Mouse (Mus musculus) forelimb bud, embryonic 11.5 days (tissue): ENCODE data around the gene Lat.

Experiments used
- DNase-seq: peaks from one replicate; pipeline ENCODE4 v3.0.0-alpha.2; 2012; ENCODE audit warnings: low read depth, low spot score

The Lat gene

GRCm38 (mm10) chr7:126367636-126368035, 1.7 kb downstream of the Lat start:
- DNase-seq = no peak

- DNase-seq = no peak
Observed at GRCm38 (mm10) chr7:126363038-126363437, 6.3 kb downstream of the Lat start.

- DNase-seq = no peak
Observed at GRCm38 (mm10) chr7:126359049-126359448, 10.3 kb downstream of the Lat start.

DNA sequence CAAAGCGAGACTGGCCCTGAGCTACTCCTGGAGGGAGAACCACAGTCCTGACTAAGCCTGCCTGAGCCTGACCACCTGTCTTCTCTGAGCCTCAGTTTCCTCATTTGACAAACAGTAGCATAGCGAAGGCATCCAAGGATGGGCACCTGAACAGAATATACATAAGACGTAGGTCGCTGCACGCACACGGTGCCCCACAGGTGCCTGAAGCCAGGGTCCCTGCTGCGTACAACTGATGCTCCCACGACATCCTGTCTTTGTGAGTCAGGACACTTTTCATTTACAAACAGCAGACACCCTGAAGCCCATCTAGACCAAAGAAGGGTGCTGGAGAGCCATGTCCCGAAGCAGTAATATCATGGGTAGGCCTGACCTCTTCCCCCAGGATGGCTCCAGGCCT, 11.0 kb downstream of the Lat start:
- no peak for DNase-seq

DNA sequence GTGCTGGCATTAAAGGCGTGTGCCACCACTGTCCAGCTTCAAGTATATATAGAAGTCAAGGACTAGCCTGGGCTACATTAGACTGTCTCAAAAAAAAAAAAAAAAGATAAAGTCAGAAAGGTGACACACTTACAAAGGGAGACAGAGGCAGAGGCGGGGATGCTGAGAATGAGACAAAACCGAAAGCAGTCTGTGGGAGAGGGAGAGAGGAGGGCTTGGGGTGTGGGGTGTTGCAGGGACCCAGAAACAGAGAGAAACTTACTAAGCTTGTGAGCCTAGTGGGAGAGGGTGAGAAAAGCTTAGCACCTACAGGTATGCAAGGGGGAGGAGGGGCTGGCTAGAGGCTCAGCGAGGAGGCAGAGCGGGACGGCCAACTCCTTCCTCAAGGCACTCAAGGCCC, 11.5 kb downstream of the Lat start:
- no peak for DNase-seq

- DNase-seq = no peak
Observed at GRCm38 (mm10) chr7:126356793-126357591, 12.4 kb downstream of the Lat start.

DNA sequence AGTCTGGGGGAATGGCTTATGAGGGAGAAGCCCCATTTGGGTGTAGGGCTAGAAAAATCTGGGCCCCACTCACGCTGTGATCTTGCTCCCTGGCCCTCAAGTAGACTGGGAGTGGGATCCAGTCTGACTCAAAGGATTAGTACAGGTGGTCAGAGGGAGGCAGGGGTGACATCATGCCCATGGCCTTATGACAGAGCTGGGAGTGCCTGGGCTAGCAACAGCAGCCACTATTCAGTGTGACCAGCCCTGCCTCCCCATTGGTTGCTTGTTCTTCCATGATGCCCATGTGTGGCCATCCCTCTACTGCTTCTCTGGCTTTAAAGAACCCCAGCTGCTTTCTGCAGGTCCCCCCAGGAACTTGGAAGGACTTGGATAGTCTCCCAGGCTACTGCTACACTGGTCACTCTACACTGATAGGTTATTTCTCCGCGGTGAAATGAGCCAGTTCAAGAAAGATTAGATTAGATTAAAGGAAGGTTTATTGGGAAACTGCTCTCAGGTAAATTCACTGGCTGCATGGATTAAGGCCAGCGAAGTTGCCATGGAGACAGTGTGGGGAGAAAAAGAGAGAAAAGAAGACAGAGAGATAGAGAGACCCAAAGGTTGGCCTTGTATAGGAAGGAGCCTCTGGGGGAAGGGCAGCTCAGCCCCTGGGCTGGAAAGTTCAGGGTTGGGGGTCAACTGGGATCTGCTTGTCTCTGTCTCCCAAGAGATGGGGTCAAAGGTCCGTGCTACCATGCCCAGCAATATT, 13.3 kb downstream of the Lat start:
- DNase-seq = no peak

DNA sequence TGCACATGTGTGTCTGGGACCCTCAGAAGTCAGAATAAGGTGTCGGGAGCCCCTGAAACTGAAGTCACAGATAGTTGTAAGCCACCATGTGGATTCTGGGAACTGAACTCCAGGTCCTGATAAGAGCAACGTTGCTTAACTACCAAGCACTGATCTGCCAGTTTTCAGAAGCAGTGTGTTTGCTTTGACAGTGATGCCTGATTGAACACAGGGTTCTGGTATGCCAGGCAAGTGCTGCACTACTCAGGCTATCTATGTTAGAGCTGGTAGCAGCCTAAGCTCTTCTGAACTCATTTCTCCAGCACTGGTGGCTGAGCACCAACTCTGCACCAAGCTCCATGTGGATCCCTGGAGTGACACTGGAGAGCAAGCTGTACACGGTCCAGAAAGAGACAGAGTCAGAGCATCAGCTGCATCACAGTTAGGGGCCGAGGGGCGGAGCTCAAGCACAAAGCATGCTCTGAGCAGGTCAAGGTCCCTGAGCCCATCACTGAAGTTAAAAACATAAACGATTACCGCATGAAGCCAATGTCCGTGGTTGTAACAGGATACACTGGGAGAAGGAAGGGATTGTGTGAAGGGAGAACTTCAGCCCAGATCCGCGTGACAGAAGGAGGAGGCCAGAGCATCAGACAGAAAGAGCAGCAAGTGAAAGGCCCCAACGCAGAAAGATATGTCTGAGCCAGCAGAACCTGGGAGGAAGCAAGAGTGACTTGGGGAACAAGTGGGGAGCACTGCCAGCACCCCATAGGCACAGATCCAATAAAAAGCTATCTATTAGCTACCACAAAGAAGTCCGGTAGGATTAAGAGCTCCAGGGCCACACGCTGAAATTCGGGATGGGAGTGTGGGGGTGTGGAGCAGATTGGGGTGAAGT, 14.4 kb downstream of the Lat start:
- DNase-seq = no peak

DNA sequence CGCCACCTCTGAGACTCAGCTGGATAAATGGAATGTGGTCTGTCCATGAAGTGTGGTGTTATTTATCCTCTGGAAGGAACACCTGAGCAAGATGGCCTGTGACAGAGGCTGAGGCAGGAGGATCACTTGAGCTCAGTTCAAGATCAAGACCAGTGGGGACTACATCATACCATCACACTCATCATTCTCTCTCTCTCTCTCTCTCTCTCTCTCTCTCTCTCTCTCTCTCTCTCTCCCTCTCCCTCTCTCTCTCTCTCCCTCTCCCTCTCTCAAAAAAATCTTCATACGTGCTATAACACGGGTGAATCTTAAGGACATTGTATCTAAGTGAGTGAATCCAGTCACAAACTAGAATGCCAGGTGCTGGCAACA, 15.4 kb downstream of the Lat start:
- DNase-seq = no peak

GRCm38 (mm10) chr7:126353251-126353993, 15.9 kb downstream of the Lat start:
- DNase-seq = no peak

- DNase-seq = no peak
Observed at GRCm38 (mm10) chr7:126351419-126351951, 17.9 kb downstream of the Lat start.

- DNase-seq = no peak
Observed at GRCm38 (mm10) chr7:126350748-126351418, 18.5 kb downstream of the Lat start.

DNA sequence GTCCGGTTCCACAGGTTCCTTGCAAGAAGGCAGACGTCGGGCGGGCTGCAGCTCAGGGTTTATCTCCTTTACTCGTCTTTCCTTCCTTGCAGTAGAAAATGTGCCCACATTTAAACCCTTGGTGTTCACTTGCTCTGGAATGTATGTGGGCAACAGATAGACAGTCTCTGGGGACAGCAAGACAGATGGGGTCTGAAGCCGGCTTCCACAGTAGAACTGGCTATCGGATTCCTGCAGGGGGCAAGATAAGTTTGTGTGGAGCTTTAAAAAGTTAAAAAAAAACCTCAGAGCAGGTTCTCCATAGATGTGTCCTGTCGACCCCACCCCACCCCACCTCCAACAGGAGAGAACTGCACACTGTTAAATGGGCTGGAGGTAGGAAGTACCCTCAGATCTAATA, 21.1 kb downstream of the Lat start:
- DNase-seq = no peak

DNA sequence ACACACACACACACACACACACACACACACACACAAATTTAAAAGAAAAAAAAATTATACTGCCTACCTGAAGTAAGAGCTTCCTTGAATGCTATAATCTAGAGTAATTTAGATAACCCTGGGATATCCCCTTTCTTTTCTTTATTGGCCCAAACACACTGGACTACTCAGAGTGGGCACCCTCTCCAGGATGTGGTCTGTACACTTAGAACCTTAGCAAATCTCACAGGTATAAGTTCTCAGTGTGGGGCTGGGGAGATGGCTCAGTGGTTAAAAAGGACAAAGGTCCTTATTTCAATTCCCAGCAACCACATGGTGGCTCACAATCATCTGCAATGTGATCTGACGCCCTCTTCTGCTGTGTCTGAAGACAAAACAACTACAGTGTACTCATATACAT, 22.3 kb downstream of the Lat start:
- no peak for DNase-seq

- DNase-seq = no peak
Observed at GRCm38 (mm10) chr7:126345969-126346368, 23.4 kb downstream of the Lat start.

- no peak for DNase-seq
Observed at GRCm38 (mm10) chr7:126345557-126345956, 23.8 kb downstream of the Lat start.

- DNase-seq = no peak
Observed at GRCm38 (mm10) chr7:126340896-126341295, 28.5 kb downstream of the Lat start.

DNA sequence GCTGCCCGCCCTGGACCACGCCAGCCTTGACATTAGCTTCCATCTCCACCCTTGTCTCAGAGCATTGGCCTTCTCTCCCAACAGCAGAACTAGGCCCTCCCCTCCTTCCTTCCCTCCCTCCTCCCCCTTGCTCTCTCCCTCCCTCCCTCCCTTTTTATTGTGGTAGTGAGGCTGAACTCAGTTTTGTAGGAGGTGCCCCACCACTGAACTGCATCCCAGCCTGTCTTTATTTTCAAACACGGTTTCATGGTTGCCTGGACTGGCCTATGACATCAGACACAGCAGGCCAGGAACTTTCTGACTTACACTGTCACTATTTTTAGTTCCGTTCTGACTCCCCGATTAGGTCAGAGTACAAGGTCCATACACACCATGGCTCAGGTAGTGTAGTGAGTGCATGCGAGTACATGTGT, 29.2 kb downstream of the Lat start:
- no peak for DNase-seq

DNA sequence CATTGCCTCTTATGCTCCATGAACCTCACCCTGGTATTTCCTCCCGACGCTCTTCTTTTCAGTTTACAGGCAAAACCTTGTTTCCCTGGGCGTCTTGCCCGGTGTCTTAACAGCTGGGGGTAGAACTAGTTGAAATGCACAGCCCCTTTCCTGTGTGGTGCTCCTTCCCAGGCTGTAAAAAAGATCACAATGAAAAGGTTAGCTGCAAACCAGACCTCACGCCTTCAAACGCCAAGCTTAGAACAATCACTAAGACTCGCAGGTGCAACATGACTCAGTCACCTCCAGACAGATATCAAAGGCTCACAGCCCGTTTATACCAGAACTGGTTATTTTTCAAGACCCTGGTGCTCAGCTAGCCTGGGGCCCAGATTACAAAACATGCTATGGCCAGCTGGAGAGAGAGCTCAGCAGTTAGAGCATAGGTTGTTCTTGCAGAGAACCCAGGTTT, 29.8 kb downstream of the Lat start:
- no peak for DNase-seq

GRCm38 (mm10) chr7:126338906-126339305, 30.5 kb downstream of the Lat start:
- no peak for DNase-seq

GRCm38 (mm10) chr7:126335556-126335955, 33.8 kb downstream of the Lat start:
- DNase-seq = no peak
